Mouse (Mus musculus): ENCODE measurements around the gene Abca13. TPM values are rescaled to one million over a fixed set of nuclear protein-coding genes. Genes with fewer than 3 reads are reported as not detected.

Abca13 gene
- polyA plus RNA-seq, 1 experiment from 2014 or later, result 0.18 TPM

- Histone ChIP-seq H3K36me3 (replicated peaks; ENCODE audit: insufficient read depth, low read length) (no peaks in the 10 kb centered on the region), H3K4me3 (ENCODE audit: low read depth, low read length) (no peak overlapping the region), H3K27me3 (ENCODE audit: insufficient read depth, low read length) (no peaks in the 10 kb centered on the region), H3K27ac (ENCODE audit: low read depth) (no peak overlapping the region), H3K4me2 (ENCODE audit: low read depth, low read length) (no peak overlapping the region), H3K4me1 (ENCODE audit: insufficient read depth) (no peaks in the 10 kb centered on the region), H3K9ac (replicated peaks) (no peak overlapping the region), H3K9me3 (ENCODE audit: low read length) (no peaks in the 10 kb centered on the region)
- DNase-seq, result no peak
- no peak for ATAC-seq
- 80% methylated on average over 6 of the region's 6 CpGs for WGBS (ENCODE audit: insufficient replicate concordance)
- TF ChIP-seq EP300 (IDR thresholded peaks at IDR 0.05; ENCODE audit: low read depth) (no peak), CTCF (IDR thresholded peaks at IDR 0.05; ENCODE audit: low read depth) (no peak)
Measured at GRCm38 (mm10) chr11:9570319-9570718, 378.6 kb downstream of the Abca13 start.

DNA sequence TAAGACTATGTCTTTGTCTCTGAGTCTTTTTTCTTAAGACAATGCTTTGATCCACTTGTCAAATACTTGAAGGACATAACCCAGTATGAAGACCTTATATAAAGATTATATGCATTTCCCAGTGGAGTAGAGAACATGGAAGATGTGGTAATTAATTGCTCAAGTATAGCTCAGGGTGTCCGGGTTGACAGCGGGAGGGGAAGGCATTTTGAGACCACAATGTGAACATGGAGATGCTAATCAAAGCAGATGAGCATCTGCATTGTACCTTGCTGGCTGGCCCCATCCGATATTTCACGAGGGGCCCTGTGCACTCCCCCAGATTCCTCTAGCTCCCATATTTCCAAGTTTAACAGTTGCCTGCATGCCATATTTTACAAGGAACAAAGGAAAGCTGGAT is 383.2 kb downstream of the Abca13 start:
- H3K27me3 ChIP-seq (ENCODE audit: insufficient read depth, low read length), result no peaks in the 10 kb centered on the region
- no peak for ATAC-seq
- H3K27ac ChIP-seq (ENCODE audit: low read depth), result no peak overlapping the region
- H3K9me3 ChIP-seq (ENCODE audit: low read length), result no peaks in the 10 kb centered on the region
- no peaks in the 10 kb centered on the region for H3K4me1 ChIP-seq (ENCODE audit: insufficient read depth)
- no peak overlapping the region for H3K9ac ChIP-seq (replicated peaks)
- no peak overlapping the region for H3K4me2 ChIP-seq (ENCODE audit: low read depth, low read length)
- TF ChIP-seq CTCF (IDR thresholded peaks at IDR 0.05; ENCODE audit: low read depth), result no peak
- no peak for TF ChIP-seq EP300 (IDR thresholded peaks at IDR 0.05; ENCODE audit: low read depth)
- DNase-seq, result no peak
- 73% methylated on average over 4 of the region's 4 CpGs for WGBS (ENCODE audit: insufficient replicate concordance)
- H3K36me3 ChIP-seq (replicated peaks; ENCODE audit: insufficient read depth, low read length), result no peaks in the 10 kb centered on the region
- no peak overlapping the region for H3K4me3 ChIP-seq (ENCODE audit: low read depth, low read length)

GRCm38 (mm10) chr11:9591757-9592316 is 400.1 kb downstream of the Abca13 start:
- no peak overlapping the region for H3K27ac ChIP-seq (ENCODE audit: low read depth)
- DNase-seq (no peak), ATAC-seq (no peak)
- H3K4me1 ChIP-seq (ENCODE audit: insufficient read depth), result no peaks in the 10 kb centered on the region
- H3K4me3 ChIP-seq (ENCODE audit: low read depth, low read length), result no peak overlapping the region
- TF ChIP-seq EP300 (IDR thresholded peaks at IDR 0.05; ENCODE audit: low read depth) (no peak), CTCF (IDR thresholded peaks at IDR 0.05; ENCODE audit: low read depth) (no peak)
- no peaks in the 10 kb centered on the region for H3K9me3 ChIP-seq (ENCODE audit: low read length)
- no peak overlapping the region for H3K9ac ChIP-seq (replicated peaks)
- no peaks in the 10 kb centered on the region for H3K27me3 ChIP-seq (ENCODE audit: insufficient read depth, low read length)
- H3K4me2 ChIP-seq (ENCODE audit: low read depth, low read length), result no peak overlapping the region
- WGBS (ENCODE audit: insufficient replicate concordance), result 79% methylated on average over 1 of the region's 1 CpGs
- no peaks in the 10 kb centered on the region for H3K36me3 ChIP-seq (replicated peaks; ENCODE audit: insufficient read depth, low read length)

GRCm38 (mm10) chr11:9597299-9597698 is 405.6 kb downstream of the Abca13 start:
- H3K36me3 ChIP-seq (replicated peaks; ENCODE audit: insufficient read depth, low read length), result no peaks in the 10 kb centered on the region
- no peaks in the 10 kb centered on the region for H3K4me1 ChIP-seq (ENCODE audit: insufficient read depth)
- no peak overlapping the region for H3K27ac ChIP-seq (ENCODE audit: low read depth)
- DNase-seq, result no peak
- no peaks in the 10 kb centered on the region for H3K27me3 ChIP-seq (ENCODE audit: insufficient read depth, low read length)
- no peak overlapping the region for H3K4me3 ChIP-seq (ENCODE audit: low read depth, low read length)
- no peaks in the 10 kb centered on the region for H3K9me3 ChIP-seq (ENCODE audit: low read length)
- no peak for ATAC-seq
- no peak overlapping the region for H3K4me2 ChIP-seq (ENCODE audit: low read depth, low read length)
- 69% methylated on average over 2 of the region's 2 CpGs for WGBS (ENCODE audit: insufficient replicate concordance)
- H3K9ac ChIP-seq (replicated peaks), result no peak overlapping the region
- TF ChIP-seq CTCF (IDR thresholded peaks at IDR 0.05; ENCODE audit: low read depth), result no peak
- TF ChIP-seq EP300 (IDR thresholded peaks at IDR 0.05; ENCODE audit: low read depth), result no peak

- no peaks in the 10 kb centered on the region for H3K4me1 ChIP-seq (ENCODE audit: insufficient read depth)
- no peak overlapping the region for H3K27ac ChIP-seq (ENCODE audit: low read depth)
- no peak for TF ChIP-seq EP300 (IDR thresholded peaks at IDR 0.05; ENCODE audit: low read depth)
- TF ChIP-seq CTCF (IDR thresholded peaks at IDR 0.05; ENCODE audit: low read depth), result no peak
- no peak for ATAC-seq
- no peak for DNase-seq
- H3K9me3 ChIP-seq (ENCODE audit: low read length), result no peaks in the 10 kb centered on the region
- no peak overlapping the region for H3K4me2 ChIP-seq (ENCODE audit: low read depth, low read length)
- WGBS (ENCODE audit: insufficient replicate concordance), result 77% methylated on average over 3 of the region's 3 CpGs
- H3K36me3 ChIP-seq (replicated peaks; ENCODE audit: insufficient read depth, low read length), result no peaks in the 10 kb centered on the region
- no peaks in the 10 kb centered on the region for H3K27me3 ChIP-seq (ENCODE audit: insufficient read depth, low read length)
- no peak overlapping the region for H3K4me3 ChIP-seq (ENCODE audit: low read depth, low read length)
- H3K9ac ChIP-seq (replicated peaks), result no peak overlapping the region
Measured at GRCm38 (mm10) chr11:9601096-9601495, 409.4 kb downstream of the Abca13 start.

GRCm38 (mm10) chr11:9602137-9602536 is 410.4 kb downstream of the Abca13 start:
- Histone ChIP-seq H3K36me3 (replicated peaks; ENCODE audit: insufficient read depth, low read length) (no peaks in the 10 kb centered on the region), H3K9ac (replicated peaks) (no peak overlapping the region), H3K27me3 (ENCODE audit: insufficient read depth, low read length) (no peaks in the 10 kb centered on the region), H3K4me1 (ENCODE audit: insufficient read depth) (no peaks in the 10 kb centered on the region), H3K4me2 (ENCODE audit: low read depth, low read length) (no peak overlapping the region), H3K4me3 (ENCODE audit: low read depth, low read length) (no peak overlapping the region), H3K9me3 (ENCODE audit: low read length) (no peaks in the 10 kb centered on the region), H3K27ac (ENCODE audit: low read depth) (no peak overlapping the region)
- DNase-seq, result no peak
- ATAC-seq, result no peak
- 65% methylated on average over 4 of the region's 4 CpGs for WGBS (ENCODE audit: insufficient replicate concordance)
- TF ChIP-seq EP300 (IDR thresholded peaks at IDR 0.05; ENCODE audit: low read depth) (no peak), CTCF (IDR thresholded peaks at IDR 0.05; ENCODE audit: low read depth) (no peak)

DNA sequence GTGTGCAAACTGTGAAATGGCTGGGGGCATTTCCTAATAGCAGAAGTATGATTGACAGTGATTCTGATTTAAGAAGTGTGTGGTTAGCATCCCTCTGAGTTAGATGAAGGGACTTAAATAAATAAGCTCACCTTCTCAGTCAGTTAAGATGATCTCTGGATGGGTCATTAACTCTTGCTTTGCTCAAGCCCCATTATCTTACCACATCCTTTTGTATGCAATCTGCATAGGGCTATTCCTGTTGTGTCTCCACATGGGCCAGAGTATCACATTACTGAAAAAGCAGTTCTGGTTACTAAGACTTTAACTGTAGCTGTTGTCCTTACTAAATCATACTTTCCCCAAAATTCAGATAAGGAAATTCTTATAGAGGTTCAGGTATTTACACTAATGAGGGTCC is 416.5 kb downstream of the Abca13 start:
- Histone ChIP-seq H3K27ac (ENCODE audit: low read depth) (no peak overlapping the region), H3K9me3 (ENCODE audit: low read length) (no peaks in the 10 kb centered on the region), H3K36me3 (replicated peaks; ENCODE audit: insufficient read depth, low read length) (no peaks in the 10 kb centered on the region), H3K27me3 (ENCODE audit: insufficient read depth, low read length) (no peaks in the 10 kb centered on the region), H3K4me1 (ENCODE audit: insufficient read depth) (no peaks in the 10 kb centered on the region), H3K4me3 (ENCODE audit: low read depth, low read length) (no peak overlapping the region), H3K4me2 (ENCODE audit: low read depth, low read length) (no peak overlapping the region), H3K9ac (replicated peaks) (no peak overlapping the region)
- ATAC-seq (no peak), DNase-seq (no peak)
- TF ChIP-seq CTCF (IDR thresholded peaks at IDR 0.05; ENCODE audit: low read depth), result no peak
- TF ChIP-seq EP300 (IDR thresholded peaks at IDR 0.05; ENCODE audit: low read depth), result no peak

Measured in liver, postnatal 0 days (tissue).